Mouse (Mus musculus) lung, embryonic 14.5 days (tissue): ENCODE measurements around the gene Tmem242. TPM values are rescaled to one million over a fixed set of nuclear protein-coding genes. Genes with fewer than 3 reads are reported as not detected.

Experiments
- ATAC-seq: fragments of 200-750 bp; cut with Nextera tagmentation; 2 replicates; pipeline ENCODE4 v1.8.0; 2017; ENCODE audit warnings: mild to moderate bottlenecking, moderate TSS enrichment, moderate library complexity; ENCODE audit not compliant: insufficient read depth
- DNase-seq: peaks from one replicate; pipeline ENCODE4 v3.0.0-alpha.2; 2015
- H3K27ac ChIP-seq: fragments of 300-500 bp; sonication (generic); 2 replicates; pipeline ENCODE4 v1.5.1; 2014; ENCODE audit warnings: low read depth, mild to moderate bottlenecking, moderate library complexity
- H3K27me3 ChIP-seq: fragments of 300-500 bp; sonication (generic); 2 replicates; pipeline ENCODE4 v1.6.1; 2014; ENCODE audit warnings: low read length, control low read depth; ENCODE audit not compliant: insufficient read depth
- H3K36me3 ChIP-seq: fragments of 300-500 bp; sonication (generic); 2 replicates; pipeline ENCODE4 v1.6.1; 2014; ENCODE audit warnings: control low read depth; ENCODE audit not compliant: insufficient read depth
- H3K4me1 ChIP-seq: fragments of 300-500 bp; sonication (generic); 2 replicates; pipeline ENCODE4 v1.6.1; 2014; ENCODE audit warnings: antibody characterized with exemption, control low read depth; ENCODE audit not compliant: insufficient read depth
- H3K4me2 ChIP-seq: fragments of 300-500 bp; sonication (generic); 2 replicates; pipeline ENCODE4 v1.6.1; 2014; ENCODE audit warnings: mild to moderate bottlenecking
- H3K4me3 ChIP-seq: fragments of 300-500 bp; sonication (generic); 2 replicates; pipeline ENCODE4 v1.5.1; 2014; ENCODE audit warnings: low read depth, low read length
- H3K9ac ChIP-seq: fragments of 300-500 bp; sonication (generic); 2 replicates; pipeline ENCODE4 v1.6.1; 2014
- H3K9me3 ChIP-seq: fragments of 300-500 bp; sonication (generic); 2 replicates; pipeline ENCODE4 v1.6.1; 2016; ENCODE audit warnings: low read depth, low read length, control low read depth
- CTCF ChIP-seq: IDR thresholded peaks from 2 replicates; pipeline ENCODE4 v1.5.1; 2016; ENCODE audit warnings: antibody characterized with exemption, low read depth
- WGBS: fragments of 180-500 bp; shearing (Covaris S2); extraction: QIAGEN DNeasy Blood & Tissue Kit; methylation state at CpG from one replicate; pipeline ENCODE4 v1.1.7; 2014; 5-methylcytosine and 5-hydroxymethylcytosine counted together
- polyA plus RNA-seq: library from polyadenylated mRNA; unstranded; fragments of >200 nt; fragmentation: Nextera tagmentation; extraction: Ambion mirVana; gene quantifications from 2 replicates; pipeline ENCODE4 v1.2.1, GENCODE M21; 2014

Gene Tmem242
- polyA plus RNA-seq, 1 experiment from 2014 or later: 127 TPM

- peaks cover 13% of the 10 kb centered on the region; the same call in 1 of the 2 replicates for H3K36me3 ChIP-seq
- 29% methylated on average over 10 of the region's 10 CpGs for WGBS
- no peaks in the 10 kb centered on the region for H3K4me1 ChIP-seq
- no peak overlapping the region for H3K9ac ChIP-seq
- H3K27ac ChIP-seq: no peak overlapping the region
- ATAC-seq (no peak), DNase-seq (no peak)
- no peaks in the 10 kb centered on the region for H3K9me3 ChIP-seq
- no peak for TF ChIP-seq CTCF
- H3K27me3 ChIP-seq: peaks cover 11% of the 10 kb centered on the region
- no peak overlapping the region for H3K4me3 ChIP-seq
- H3K4me2 ChIP-seq: no peak overlapping the region
Measured at GRCm38 (mm10) chr17:5406566-5406965, 33.5 kb downstream of the Tmem242 start.

DNA sequence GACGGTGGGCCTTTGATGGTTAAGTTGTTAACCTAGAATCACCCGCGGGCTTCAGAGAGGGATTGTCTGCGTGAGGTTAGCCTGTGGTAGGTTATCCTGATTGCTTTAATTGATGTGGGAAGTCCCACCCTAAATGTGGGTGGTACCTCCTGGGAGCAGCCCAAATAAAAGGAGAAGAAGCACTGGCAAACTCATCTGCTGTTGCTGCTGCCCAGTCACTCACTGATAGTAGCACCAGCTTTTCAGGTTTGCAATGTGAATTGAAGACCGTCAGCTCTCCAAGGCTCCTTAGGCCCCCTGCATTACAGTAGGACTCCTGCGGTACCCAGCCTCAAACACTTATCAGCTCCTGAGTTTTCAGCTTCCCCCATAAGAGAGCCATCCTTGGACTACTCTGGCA lies 36.2 kb downstream of the Tmem242 start:
- no peaks in the 10 kb centered on the region for H3K4me1 ChIP-seq
- TF ChIP-seq CTCF: no peak
- DNase-seq: no peak
- no peak overlapping the region for H3K4me2 ChIP-seq
- H3K27me3 ChIP-seq: peaks cover 11% of the 10 kb centered on the region
- H3K4me3 ChIP-seq: no peak overlapping the region
- no peak overlapping the region for H3K9ac ChIP-seq
- H3K27ac ChIP-seq: no peak overlapping the region
- H3K36me3 ChIP-seq: no peaks in the 10 kb centered on the region
- H3K9me3 ChIP-seq: no peaks in the 10 kb centered on the region
- 81% methylated on average over 6 of the region's 6 CpGs for WGBS
- ATAC-seq: no peak

DNA sequence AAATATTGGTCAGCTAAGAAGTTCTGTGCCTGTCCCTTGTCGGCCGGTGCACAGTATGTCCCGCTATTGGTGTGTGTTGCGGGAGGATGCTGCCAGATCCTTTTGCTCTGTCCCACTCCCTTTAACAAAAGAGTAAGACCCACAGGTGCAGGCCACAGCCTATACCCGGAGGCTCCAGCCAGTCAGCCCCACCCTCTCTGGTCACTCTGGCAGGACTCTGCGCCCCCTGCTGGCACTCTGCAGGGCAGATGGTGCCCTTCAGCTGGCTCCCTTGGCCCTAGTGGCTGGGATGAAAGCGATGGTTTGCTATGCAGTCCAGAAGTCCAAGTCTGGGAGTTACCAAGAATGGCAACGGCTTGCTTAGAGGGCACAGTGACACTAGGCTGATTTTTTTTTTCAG lies 37.4 kb downstream of the Tmem242 start:
- H3K27ac ChIP-seq: no peak overlapping the region
- peak; percentile 89 for TF ChIP-seq CTCF
- WGBS: 31% methylated on average over 8 of the region's 8 CpGs
- H3K36me3 ChIP-seq: no peaks in the 10 kb centered on the region
- DNase-seq: peak; percentile 84
- peak overlapping the region; percentile 27; the same call in 1 of the 2 replicates for H3K4me2 ChIP-seq
- ATAC-seq: peak; percentile 83
- H3K9me3 ChIP-seq: no peaks in the 10 kb centered on the region
- no peaks in the 10 kb centered on the region; the same call in 1 of the 2 replicates for H3K4me1 ChIP-seq
- no peak overlapping the region for H3K4me3 ChIP-seq
- H3K9ac ChIP-seq: no peak overlapping the region
- H3K27me3 ChIP-seq: peaks cover 11% of the 10 kb centered on the region

DNA sequence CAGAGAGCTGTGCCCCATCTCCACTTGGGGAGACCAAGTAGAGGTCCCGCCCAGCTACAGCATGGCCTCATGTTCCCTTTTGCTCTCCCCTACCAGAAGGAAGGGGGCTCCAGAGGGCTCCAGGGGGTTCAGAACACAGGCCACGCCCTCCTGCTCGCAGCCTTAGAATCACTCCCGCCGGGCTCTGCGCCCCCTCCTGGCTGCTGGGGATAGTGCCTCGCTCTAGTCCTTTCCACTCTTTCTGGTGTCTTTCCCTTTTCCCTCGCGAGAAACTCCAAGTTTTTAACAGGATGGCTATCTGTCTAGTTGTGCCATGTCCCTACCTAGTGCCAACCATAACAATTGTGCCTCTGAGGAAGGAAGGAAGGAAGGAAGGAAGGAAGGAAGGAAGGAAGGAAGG lies 38.0 kb downstream of the Tmem242 start:
- WGBS: 4% methylated on average over 9 of the region's 9 CpGs
- peaks cover 11% of the 10 kb centered on the region for H3K27me3 ChIP-seq
- ATAC-seq (peak; percentile 66), DNase-seq (peak; percentile 82)
- H3K4me1 ChIP-seq: no peaks in the 10 kb centered on the region; the same call in 1 of the 2 replicates
- H3K9ac ChIP-seq: no peak overlapping the region
- TF ChIP-seq CTCF: peak; percentile 86
- no peak overlapping the region for H3K4me3 ChIP-seq
- no peaks in the 10 kb centered on the region for H3K9me3 ChIP-seq
- no peaks in the 10 kb centered on the region for H3K36me3 ChIP-seq
- no peak overlapping the region for H3K27ac ChIP-seq
- H3K4me2 ChIP-seq: 0 out of 2 replicates have a peak overlapping the region, but pooled peaks have one; percentile 27

- no peak for ATAC-seq
- no peak for DNase-seq
- Histone ChIP-seq H3K36me3 (no peaks in the 10 kb centered on the region), H3K4me1 (no peaks in the 10 kb centered on the region; the same call in 1 of the 2 replicates), H3K27ac (no peak overlapping the region), H3K4me2 (no peak overlapping the region), H3K9me3 (no peaks in the 10 kb centered on the region), H3K27me3 (peaks cover 11% of the 10 kb centered on the region), H3K4me3 (no peak overlapping the region), H3K9ac (no peak overlapping the region)
- 78% methylated on average over 10 of the region's 10 CpGs for WGBS
- TF ChIP-seq CTCF: no peak
Measured at GRCm38 (mm10) chr17:5401288-5401687, 38.8 kb downstream of the Tmem242 start.

GRCm38 (mm10) chr17:5400435-5401090 lies 39.5 kb downstream of the Tmem242 start:
- H3K9me3 ChIP-seq: no peaks in the 10 kb centered on the region
- H3K4me2 ChIP-seq: no peak overlapping the region
- TF ChIP-seq CTCF: no peak

GRCm38 (mm10) chr17:5397148-5398007 lies 42.7 kb downstream of the Tmem242 start:
- DNase-seq: peak; percentile 96
- H3K27me3 ChIP-seq: no peaks in the 10 kb centered on the region
- H3K4me1 ChIP-seq: no peaks in the 10 kb centered on the region; the same call in 1 of the 2 replicates
- H3K36me3 ChIP-seq: no peaks in the 10 kb centered on the region
- peak overlapping the region; percentile 9; the same call in 1 of the 2 replicates for H3K9ac ChIP-seq
- H3K4me2 ChIP-seq: peak overlapping the region; percentile 21; the same call in 1 of the 2 replicates
- ATAC-seq: peak; percentile 82
- H3K27ac ChIP-seq: no peak overlapping the region
- H3K4me3 ChIP-seq: no peak overlapping the region
- TF ChIP-seq CTCF: peak; percentile 99
- no peaks in the 10 kb centered on the region for H3K9me3 ChIP-seq
- 28% methylated on average over 33 of the region's 33 CpGs for WGBS

More at GRCm38 (mm10) chr17:5400435-5401090, 39.5 kb downstream of the Tmem242 start:
- no peak overlapping the region for H3K4me3 ChIP-seq
- no peaks in the 10 kb centered on the region; the same call in 1 of the 2 replicates for H3K4me1 ChIP-seq
- DNase-seq: no peak
- no peak overlapping the region for H3K9ac ChIP-seq
- H3K27me3 ChIP-seq: peaks cover 11% of the 10 kb centered on the region
- no peak overlapping the region for H3K27ac ChIP-seq
- H3K36me3 ChIP-seq: no peaks in the 10 kb centered on the region
- no peak for ATAC-seq
- WGBS: 63% methylated on average over 14 of the region's 14 CpGs
